Mouse (Mus musculus) brain, embryonic 18.5 days (tissue): Measurements from ENCODE around the gene P2ry12.

Experiments
- DNase-seq: peaks from one replicate; pipeline ENCODE4 v3.0.0-alpha.2; 2012; ENCODE audit warnings: low read depth, low spot score

The P2ry12 gene

GRCm38 (mm10) chr3:59185662-59186061 lies 77.0 kb downstream of the P2ry12 start:
- DNase-seq = no peak

GRCm38 (mm10) chr3:59182129-59182528 lies 80.5 kb downstream of the P2ry12 start:
- no peak for DNase-seq

- no peak for DNase-seq
Observed at GRCm38 (mm10) chr3:59181134-59181533, 81.5 kb downstream of the P2ry12 start.

DNA sequence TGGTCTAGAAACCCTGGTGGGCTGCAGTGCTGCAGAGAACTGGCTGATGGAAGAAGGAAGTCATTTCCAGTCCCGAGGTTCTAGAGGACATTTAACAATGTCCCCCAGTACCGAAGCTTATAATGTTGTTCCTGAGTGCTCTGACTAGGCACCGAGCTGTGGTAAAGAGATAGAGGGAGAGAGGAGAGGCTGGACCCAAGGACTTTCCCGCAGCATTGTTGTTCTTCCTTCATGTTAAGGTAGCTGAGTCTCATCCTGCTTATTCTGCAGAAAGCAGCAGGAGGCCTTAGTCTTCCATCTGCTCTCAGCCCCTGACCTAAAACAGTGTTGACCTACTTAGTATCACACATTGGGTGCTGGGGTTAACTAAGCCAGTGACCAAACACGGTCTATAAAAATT lies 85.8 kb downstream of the P2ry12 start:
- DNase-seq = no peak

DNA sequence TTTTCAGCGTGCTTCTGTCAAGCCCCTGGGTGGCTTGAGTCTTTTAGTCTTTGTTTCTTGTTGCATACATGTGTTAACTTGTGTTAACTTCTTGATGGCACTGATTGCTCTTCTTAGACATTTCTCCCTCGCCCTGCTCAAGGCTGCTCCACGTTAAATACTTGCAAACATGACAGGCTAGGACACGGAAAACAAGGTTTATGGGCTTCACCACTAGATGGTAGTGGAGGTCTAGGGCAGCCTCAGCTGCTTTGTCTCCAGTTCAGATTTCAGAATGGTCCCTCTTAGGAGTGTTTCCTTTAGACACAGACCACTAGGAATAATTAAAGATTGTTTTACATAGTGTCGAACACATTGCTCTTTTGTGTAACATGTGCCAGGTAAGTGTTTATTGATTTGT lies 87.4 kb downstream of the P2ry12 start:
- DNase-seq = peak; percentile 8

GRCm38 (mm10) chr3:59174426-59175154 lies 88.1 kb downstream of the P2ry12 start:
- DNase-seq = no peak

- no peak for DNase-seq
Observed at GRCm38 (mm10) chr3:59169921-59170627, 92.6 kb downstream of the P2ry12 start.

DNA sequence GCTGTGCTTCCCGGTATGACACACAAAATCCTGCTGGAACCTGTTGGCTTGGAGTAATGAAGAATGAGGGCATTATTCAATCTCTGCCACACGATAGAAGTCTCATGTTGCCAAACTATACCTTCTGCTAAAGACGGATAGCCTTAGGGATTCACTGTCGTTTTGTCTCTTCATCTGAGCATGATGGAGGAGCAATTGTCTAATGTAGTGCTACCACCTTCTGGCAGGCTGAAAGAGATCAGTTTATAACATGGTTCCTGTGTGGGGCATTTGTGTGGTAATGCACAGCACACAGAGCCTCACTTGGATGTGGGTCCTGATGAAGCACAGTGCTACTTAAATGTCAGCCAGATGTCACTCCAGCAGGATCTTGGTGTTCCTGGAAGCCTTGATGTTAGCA lies 93.5 kb downstream of the P2ry12 start:
- no peak for DNase-seq

DNA sequence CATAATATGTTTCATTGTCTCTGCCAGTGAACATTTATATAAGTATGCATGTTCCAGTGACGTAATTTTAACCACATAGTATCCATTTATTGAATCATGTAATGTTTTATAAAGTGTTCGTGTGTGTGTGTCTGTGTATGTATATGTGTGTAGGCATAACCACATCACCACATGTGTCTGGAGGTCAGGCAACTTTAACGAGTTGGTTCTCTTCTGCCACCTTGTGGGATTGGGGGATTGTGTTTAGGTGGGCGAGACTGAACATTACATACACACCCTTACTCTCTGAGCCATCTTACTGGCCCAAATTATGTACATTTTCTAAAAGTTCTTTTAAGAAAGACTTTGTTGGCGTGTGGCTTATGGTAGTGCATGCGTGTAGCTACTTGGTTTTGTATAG lies 94.2 kb downstream of the P2ry12 start:
- DNase-seq = no peak

DNA sequence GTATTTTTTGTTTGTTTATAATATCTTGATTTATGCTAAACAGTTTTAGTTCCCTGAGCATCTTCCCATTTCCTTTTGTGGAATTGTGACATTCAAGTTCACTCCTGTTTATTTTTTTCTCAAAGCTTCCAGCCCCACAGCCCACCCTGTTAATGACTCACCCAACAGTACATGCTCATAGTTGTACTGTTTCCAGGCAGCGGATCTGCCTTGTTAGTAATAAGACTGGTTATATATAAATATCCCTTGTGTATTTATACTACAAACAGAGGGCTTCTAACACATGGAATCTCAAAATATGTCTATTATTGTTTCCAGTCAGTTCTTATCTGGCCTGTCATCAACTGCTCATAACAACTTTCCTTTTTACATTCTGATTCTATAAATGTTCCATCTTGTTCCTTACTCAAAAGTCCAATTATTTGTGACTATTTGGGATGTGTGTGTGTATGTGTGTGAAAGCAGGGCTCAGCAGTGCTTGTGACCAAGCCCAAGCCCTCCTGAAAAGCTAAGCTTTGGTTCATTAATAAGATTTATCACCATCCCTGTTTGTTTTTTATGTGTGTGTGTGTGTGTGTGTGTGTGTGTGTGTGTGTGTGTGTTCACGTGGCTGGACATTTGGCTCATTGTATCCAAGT lies 95.1 kb downstream of the P2ry12 start:
- DNase-seq = no peak
